Mouse (Mus musculus) lung, postnatal 4 days (tissue): ENCODE measurements around the gene Fam208a.

Experiments used
- DNase-seq, 2 experiments: peaks; one replicate each; pipeline ENCODE4 v3.0.0; 2021

Fam208a gene

DNA sequence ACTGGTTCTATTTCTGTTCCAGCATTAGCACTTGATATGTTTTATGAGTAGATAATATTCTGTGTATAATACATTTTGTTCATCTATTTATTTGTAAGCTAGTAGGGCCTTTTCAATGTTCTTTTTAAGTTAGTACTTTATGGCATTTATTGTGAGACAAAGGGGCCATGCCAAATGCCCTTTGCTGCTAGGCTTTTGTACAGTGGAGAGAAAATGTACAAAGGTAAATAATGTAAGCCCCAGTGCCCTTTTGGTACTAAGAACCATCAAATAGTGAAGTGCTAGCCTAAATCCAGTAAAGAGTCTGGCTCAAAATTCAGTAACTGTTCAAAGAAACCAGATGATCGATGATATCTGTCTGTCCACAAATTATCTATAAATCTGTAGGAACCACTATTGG is 6.3 kb upstream of the Fam208a start:
- DNase-seq, result no peak

DNA sequence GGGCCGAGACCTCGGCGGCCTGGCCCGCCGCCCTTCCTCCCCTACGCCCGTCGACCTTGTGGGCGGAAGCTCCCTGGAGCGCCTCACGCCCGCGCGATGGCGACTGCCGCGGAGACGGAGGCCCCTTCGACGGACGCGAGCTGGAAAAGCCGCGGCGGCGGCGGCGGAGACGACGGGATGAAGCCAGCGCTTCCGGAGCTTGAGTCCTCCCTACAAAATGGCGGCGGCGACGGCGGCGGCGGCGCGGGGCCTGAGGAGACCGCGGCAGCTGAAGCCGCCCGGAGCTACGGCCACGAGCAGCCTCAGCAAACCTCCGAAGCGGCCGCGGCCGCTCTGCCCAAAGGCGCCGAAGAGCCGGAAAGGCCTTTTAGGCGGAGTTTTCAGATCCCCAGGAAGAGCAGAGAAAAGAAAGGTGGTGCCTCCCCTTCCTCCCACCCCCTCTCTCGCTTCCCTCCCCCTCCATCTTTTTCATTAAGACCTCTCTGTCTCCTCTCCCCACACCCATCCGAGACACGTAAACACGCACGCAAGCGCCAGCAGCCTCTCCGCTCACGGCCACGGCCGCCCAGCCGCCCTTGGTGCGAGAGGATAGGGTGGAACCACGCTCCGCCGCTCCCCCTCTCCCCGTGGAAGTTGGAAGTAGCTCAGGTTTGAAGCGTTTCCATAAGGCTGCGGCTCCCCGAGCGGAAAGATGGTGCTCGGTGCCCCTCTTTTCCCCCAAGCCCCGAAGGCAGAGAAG is 508 bp downstream of the Fam208a start:
- peak; percentile 86 to 91 for DNase-seq

DNA sequence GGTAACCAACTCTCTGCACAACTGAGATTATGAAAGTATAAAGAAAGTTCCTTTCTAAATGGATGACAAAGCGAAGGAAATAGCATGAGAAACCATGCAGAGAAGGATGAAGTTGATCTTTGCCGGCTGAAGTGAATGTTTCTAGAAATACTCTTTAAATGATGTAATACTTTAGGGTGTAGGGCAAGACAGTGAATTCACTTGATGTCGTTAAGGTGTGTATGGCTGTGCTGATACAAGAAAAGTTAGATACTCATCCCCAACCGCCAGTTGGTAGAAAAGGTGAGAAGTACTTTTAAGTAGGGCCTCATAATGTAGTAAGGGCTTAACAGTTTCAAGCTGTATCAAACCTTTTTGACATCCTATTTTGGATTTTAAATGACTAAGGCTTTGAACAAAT is 1.6 kb downstream of the Fam208a start:
- DNase-seq, result no peak

DNA sequence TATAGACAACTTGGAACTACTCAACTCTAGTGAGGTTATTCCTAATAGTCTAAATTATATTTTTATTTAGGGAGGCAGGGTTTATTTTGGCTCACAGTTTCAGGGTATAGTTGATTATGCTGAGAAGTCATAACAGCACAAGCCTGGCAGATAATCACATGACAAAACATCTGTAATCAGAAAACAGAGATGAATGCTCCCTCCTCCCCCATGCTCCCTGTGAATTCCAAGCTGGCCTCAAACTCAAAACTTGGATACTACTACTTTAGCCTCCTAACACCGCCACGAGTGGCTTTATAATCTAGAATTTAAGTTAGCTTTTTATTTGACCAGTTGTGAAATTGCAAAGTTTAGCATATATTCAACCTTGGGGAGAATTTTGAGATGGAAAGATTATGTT is 3.4 kb downstream of the Fam208a start:
- DNase-seq, result no peak

DNA sequence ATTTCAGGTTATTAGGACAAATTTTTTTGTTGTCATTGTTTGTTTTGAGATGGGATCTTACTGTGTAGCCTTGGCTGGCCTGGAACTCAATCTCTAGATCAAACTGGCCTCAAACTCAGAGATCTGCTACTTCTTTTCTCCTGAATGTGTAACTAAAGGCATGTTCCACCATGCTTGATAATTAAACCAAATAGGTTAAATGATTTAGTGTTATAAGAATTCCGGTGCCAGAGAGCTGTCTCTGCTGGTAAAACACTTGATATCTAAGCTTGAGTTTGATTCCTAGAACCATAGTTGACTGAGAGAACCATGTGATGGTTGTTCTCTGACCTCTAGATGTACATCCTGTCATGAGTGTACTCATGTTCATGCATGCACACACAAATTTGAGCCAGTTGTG is 7.5 kb downstream of the Fam208a start:
- no peak for DNase-seq

DNA sequence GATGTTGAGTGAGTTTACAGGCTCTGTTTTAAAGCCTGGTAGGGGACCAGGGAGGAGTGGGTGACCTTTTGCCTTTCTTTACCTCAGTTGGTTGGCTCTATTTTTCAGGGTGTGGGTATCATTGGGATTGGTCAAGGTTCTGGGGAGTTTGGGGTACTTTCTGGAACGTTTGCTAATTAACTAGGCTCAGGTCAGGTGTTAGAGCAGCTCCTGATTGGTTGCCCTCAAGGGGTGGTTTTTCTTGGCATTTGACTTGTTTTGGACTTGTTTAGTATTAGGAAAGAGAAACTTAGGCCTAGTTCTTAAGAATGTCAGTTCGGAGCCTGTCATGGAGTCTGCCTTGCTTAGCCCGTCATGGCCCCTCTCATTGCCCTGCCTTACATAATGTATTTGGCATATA is 8.2 kb downstream of the Fam208a start:
- DNase-seq, result no peak

DNA sequence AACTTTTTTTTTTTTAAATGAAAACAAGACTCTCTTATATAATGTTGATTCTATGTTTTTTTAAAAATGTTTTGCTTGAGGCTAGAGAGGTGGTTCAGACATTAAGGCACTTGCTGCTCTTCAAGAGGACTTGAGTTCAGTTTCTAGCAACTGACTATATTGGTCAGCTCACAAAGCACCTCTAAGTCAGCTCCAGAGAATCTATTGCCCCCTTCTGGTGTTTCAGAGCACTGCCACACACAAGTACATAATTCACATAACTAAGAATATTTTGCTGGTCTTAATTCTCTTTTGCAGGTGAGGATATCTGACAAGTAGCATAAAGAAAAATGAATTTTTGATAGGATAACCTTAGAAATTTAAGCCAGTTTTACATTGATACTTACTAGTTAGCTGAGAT is 12.3 kb downstream of the Fam208a start:
- no peak for DNase-seq

DNA sequence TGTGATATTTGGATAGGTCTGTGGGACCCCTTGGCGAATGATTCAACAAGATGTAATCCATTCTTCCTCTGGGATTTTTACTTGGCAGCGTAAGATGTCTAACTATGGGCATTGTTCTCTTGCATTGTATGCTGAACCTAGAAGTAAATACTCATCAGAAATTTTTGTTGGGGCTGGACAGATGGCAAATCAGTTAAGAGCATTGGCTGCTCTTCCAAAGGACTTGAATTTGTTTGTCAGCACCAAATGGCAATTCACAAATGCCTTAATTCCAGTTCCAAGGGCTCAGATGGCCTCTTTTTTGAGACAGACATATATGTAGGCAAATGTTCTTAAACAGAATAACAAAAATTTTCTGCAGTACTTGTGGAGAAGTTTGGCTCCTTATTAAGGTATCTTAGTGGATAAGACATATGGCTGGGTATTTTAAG is 16.2 kb downstream of the Fam208a start:
- no peak for DNase-seq

DNA sequence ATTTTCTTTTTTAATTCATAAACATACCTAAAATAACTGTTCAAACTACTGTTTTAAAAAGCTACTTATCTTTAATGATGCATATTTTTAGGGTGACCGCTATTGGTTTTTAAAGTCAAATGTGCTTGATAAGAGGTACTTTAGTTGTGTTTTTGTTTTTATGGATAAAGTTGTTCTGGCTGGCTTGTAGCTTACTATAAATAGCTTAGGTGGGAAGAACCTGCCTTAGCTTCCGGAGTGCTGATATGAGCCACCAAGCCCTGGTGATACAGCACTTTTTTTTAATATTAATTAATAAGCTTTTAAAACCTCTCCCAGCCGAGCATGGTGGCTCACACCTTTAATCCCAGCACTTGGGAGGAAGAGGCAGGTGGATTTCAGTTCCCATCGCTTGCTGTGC is 18.3 kb downstream of the Fam208a start:
- no peak for DNase-seq

DNA sequence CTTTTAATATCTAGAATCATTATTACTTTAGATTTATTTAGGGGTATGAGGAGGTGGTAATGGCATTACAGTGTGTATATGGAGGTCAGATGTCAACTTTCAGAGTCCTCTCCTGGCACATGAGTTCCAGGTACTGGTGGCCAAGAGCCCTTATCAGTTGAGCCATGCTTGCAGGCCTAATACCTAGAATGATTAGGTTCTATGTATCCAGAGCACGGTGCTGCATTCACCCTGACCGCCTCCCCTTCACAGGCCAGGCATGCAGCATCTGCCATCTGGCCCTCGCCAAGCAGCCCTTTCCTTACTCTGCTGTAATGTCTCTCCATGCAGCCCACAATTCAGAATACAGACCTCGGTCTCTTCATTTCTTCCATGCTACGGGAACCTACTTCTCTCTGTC is 62.8 kb downstream of the Fam208a start:
- DNase-seq, result no peak

DNA sequence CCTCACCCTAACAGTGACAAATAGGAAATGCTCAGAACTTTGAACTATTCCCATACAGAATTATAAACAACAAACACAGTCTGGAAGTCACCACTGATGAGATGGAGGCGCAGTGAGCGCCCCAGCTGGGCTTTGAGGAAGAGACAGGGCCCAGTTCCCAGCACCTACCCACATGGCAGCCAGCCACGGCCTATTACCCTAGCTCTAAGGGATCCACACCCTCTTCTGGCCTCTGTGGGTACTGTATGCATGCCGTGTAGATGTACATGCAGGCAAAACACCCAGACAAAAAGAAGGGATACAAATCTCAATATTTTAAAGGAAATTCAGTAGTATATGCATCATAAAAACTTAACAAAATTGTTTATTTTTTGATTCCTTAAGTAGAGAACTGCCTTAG is 64.9 kb downstream of the Fam208a start:
- no peak for DNase-seq

DNA sequence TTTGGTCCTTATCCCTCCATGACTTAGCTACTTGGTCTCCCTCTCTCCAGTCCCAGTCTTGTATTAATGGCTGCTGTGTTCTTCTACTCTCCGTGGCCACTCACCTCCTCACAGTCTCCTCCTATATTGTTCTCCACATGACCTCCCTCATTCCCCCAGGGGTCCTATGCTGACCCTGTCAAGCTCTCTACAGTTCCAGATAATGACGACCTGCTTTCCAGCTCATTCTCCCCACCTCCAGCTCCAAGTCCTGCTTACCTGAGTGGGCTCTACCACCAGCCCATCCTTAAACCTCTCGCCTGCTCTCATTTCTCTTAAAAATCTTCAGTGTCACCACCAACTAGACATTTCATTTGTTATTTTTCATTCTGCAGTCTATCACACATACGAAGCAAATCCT is 72.5 kb downstream of the Fam208a start:
- DNase-seq, result no peak

DNA sequence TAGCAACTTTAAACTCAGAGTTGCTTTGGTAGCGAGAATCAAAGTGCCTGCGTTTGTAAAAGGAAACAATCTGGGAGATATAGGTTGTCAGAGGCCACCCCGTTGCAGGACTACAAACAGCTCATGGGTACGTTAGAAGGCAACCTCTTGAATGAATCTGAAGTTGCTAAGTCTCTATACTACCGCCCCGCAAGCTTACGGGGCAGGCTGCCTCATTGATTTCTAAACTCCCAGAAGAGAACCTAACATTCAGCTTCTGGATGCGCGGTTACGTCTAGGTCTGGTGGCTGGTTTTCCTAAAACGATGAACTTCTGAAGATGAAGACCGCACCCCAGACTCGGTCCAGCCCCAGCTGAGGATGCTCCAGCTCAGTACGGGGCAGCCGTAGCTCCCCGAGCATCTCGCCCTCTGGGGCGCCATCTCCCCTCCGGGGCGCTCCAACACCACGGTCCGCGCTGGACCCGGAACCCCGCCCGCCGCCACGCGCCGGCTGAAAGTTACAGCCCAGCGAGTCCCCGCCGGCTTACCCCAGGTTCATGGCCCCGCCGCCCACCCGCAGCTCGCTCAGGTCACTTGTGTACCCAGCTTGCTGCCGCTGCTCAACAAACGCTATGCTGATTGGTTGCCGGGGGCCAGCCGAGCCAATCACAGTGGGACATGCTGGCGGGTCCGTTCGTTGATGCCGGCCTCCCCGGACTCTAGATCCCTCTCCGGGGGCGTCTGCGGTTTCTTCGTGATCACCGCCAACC is 79.4 kb downstream of the Fam208a start, which contains the start of gene Ccdc66:
Gene Ccdc66, minus strand, starts transcription at position 567 of the 750 bp plus-strand sequence.
- peak; percentile 98 to 100 for DNase-seq

DNA sequence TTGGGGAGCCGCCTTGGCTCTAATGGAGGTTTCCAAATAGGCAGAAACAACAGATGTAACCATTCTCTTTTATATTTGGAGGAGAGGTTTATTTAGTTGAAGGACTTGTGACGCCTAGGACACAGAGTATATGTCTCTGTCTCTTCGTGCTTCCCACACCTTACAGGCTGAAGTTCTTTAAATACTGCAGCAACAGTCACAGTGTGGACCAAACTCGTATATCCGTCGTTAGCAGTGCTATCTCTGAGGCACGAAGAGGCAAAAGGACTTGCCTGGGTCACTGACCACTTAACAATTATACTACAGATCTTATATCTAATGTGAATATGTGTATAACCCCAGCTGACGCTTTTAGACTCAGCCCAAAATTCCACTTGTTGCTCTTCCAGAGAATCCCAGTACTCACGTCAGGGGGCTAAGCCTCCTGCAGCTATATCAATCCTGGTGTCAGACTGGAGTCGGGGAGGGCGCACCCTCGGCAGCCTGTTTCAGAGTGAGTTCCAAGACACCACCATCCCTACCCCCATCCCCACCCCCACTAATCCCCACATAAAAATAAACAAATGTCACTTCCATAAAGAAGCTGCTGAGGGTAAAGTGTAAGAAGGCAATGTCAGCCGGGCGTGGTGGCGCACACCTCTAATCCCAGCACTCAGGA is 80.1 kb downstream of the Fam208a start:
- DNase-seq, result no peak

DNA sequence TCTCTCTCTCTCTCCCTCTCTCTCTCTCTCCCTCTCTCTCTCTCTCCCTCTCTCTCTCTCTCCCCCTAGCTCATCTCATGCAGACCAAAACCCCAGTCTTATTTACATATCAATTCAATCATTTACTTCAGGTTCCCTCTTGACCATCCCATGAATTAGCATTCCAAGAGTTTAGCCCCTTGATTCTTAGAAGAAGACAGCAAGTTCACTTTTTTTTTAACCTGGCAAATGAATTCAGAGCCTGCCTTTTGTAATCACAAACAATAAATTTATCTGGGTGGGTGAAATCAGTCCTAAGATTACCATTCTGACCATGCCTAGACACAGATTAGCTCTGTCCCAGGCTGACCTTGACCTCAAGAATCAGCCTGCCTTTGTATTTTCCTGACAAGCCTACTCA is 95.9 kb downstream of the Fam208a start:
- no peak for DNase-seq
